Mouse (Mus musculus) brain, adult 2 months (tissue): ENCODE results near the gene Bco1.

Experiments
- DNase-seq: peaks from one replicate; pipeline ENCODE4 v3.0.0; 2011; ENCODE audit warnings: low read depth, low spot score

The Bco1 gene

DNA sequence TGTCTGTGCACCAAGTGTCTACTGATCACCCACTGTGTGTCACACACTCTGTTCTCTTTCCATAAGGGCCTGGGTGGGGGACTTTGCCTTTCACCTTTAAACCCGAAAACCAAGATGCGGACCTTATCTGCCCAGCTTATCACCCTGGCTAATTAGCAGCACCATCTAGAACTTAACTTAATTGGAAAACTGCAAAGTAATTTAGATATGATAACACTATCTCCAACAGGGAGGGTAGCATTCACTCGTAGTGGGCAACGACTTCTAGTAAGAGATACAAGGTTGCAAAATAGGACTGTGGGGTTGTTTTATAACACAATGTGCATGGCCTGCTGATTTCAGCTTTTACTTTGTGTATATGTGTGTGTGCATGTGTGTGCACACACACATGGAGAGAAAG is 5.9 kb upstream of the Bco1 start:
- no peak for DNase-seq

DNA sequence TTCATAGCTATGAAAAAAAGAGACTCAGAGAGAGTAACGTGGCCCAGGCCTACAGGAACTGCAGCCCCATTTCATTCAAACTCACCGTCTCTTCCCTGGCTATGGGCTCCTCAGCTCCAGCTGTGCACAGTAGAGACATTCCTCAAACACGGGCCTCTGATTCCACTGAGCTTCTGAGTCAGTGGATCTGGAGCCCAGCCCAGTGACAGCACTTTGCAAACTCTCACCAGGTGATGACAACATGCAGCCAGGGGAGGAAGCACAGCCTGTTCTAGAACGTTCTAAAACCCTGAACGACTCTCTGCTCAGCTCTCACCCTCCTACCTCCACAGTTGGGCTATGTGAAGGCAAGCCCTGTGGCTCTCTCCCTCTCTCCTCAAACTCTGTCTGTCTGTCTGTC is 1.6 kb upstream of the Bco1 start:
- DNase-seq = peak; percentile 86

DNA sequence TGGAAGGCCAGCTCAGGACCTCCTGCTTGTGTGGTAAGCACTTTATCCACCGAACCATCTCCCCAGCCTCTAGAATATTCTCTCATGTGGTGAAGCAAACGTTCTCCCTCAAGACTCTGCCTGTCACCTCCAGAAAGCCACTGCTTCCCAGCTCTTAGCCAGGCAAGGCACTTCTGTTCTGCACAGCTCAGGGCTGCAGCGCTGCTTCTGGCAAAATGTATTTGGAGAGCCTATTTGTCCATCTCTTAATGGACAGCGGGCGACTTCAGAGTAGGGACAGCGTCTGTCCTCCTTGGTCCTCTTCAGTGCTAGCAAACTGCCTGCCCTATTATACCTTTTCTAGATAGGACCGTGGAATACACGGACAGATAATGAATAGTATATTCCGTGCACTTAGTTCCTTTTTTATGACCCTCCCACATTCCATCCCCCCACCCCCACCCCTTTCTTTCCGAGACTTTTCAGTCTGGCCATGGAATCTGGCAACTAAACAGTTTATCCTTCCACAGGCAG is 1.5 kb downstream of the Bco1 start:
- DNase-seq = no peak

DNA sequence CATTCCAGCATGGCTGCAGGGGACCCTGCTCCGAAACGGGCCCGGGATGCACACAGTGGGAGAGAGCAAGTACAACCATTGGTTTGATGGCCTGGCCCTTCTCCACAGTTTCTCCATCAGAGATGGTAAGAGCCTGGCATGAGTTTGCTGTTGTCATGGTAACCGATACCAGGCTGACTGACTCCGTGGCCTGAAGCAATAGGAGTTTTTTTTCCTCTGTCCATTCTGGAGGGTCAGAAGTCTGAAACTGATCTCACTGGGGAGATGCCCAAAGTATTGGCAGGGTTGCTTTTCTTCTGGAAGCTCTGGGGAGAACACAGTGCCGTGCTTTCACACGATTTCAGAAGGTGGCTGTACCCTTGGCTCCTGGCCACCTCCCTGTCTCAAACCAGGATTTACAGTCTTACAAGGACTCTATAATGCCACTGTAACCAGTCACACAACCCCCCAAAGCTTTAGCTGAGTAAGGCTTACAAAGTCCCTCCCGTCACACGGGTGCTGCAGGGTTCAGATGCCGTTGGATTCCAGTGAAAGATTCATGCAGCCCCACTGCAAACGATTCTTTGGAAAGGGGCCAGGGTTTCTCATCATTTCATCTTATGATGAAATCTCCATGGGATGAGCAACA is 2.0 kb downstream of the Bco1 start:
- peak; percentile 79 for DNase-seq

DNA sequence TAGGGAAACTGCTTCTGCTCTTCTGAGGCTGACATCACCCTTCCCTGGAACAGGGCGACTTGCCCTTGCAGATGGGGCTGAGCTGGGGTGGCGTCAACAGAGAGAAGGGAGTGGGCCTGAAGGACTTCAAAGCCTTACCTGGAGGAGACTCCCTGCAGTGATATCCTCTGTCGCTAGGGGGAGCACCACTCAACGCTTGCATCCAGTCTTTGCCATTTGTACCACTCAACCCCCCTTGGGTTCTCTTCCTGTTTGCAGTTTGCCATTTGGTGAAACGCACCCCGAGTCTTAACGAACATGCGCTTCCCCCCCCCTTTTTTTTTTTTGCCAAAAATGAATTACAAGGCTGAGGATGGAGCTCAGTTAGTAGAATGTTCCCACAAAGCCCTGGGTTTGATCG is 11.9 kb downstream of the Bco1 start:
- peak; percentile 83 for DNase-seq

DNA sequence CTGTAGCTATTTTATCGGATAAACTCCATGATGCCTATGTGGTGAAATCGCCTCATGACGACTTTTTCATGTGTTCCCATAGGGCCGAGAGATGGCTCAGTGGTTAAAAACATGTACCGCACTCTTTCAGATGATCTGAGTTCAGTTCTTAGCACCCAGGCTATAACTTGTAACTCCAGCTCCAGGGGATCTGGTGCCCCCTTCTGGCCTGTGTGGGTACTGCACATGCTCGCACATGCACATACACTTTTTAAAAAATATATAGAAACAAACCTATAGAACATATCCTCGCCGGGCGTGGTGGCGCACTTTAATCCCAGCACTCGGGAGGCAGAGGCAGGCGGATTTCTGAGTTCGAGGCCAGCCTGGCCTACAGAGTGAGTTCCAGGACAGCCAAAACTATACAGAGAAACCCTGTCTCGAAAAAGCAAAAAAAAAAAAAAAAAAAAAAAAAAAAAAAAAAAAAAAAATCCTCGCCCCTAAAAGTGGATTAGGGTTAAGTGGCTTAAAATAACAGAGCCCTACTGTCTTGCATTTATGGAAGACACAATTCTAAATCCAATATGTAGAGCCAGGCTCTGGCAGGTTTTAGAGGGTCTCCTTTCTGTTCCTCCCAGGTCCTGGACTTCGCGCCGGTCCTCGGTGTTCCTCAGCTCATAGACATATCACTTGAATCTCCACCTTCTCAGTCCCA is 13.5 kb downstream of the Bco1 start:
- no peak for DNase-seq

DNA sequence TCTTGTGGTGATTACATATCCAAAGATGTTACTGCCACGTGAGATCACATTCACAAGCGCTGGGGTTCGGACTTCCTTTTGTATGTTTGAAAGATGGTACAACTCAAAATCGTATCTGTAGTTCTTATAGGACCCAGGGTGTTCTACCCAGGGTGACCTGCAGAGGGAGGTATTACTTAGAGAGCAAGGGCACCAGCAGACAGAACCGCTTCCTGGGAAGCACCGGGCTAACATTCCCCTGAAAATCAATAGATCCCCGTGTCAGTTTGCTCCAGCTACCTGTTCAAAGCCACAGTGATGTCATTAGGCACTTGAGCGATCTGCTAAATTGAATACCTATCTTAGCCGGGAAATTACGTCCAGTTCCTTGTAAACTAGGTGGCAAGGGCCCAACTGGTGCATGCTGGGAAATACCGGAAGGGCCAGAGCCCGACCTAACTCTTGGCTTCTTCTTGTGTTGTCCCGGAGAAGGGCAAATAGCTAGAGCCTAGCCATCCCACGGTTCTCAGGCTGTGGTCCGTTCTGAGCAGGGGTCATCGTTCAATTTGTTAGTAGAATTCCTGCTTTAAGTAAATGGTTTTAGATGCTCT is 14.2 kb downstream of the Bco1 start:
- DNase-seq = peak; percentile 63

DNA sequence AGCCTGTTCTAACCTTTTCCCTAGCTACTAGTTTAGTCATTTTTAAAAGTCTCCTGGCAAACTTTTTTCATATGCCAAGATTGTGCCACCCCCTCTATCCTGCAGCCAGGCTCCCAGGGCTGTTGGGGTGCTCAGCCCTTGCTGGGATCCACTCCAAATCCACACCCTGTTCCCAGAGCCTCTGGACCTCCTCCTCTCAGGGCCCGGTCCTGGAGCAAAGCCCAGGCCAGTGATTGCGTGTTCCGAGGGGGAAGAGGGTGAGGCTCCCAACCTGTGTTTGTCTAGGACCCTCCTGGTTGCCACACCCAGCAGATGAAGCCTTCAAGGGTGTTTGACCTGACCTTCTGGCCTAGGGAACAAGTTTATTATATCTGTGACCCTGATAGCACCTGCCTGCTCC is 16.0 kb downstream of the Bco1 start:
- DNase-seq = no peak

DNA sequence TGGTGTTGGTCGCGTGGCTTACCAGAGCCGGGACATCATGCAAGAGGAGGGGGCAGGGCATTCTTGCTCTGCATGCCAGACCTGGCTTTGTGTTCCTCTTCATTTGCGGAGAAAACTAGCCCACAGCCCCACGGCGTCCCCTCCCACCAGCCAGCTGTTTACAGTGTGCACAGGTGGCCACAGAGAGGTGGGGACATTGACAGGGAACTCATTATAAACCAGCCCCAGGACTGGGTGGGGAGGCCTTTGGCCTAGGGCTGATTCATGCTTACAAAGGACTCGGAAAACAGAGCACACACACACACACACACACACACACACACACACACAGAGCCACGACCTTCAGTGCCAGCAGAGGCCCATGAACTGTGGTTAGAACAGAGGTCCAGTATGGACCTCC is 16.6 kb downstream of the Bco1 start:
- no peak for DNase-seq

DNA sequence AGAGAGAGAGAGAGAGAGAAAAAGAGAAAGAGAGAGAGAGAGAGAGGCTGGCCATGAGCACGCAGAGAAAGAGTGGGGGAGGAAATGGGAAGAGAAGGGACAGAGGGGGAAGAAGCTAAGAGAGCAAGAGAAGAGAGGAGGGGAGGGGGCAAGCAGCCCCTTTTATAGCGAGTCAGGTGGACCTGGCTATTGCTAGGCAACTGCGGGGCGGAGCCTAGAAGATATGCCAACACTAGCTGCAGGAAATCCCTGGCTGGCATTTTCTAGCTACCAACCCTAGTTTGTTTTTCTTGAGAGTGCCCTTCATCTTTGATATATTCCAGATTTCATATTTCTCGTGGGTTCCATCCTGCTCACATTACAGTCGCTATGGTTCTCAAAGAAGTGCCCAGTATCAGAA is 19.4 kb downstream of the Bco1 start:
- DNase-seq = peak; percentile 24

DNA sequence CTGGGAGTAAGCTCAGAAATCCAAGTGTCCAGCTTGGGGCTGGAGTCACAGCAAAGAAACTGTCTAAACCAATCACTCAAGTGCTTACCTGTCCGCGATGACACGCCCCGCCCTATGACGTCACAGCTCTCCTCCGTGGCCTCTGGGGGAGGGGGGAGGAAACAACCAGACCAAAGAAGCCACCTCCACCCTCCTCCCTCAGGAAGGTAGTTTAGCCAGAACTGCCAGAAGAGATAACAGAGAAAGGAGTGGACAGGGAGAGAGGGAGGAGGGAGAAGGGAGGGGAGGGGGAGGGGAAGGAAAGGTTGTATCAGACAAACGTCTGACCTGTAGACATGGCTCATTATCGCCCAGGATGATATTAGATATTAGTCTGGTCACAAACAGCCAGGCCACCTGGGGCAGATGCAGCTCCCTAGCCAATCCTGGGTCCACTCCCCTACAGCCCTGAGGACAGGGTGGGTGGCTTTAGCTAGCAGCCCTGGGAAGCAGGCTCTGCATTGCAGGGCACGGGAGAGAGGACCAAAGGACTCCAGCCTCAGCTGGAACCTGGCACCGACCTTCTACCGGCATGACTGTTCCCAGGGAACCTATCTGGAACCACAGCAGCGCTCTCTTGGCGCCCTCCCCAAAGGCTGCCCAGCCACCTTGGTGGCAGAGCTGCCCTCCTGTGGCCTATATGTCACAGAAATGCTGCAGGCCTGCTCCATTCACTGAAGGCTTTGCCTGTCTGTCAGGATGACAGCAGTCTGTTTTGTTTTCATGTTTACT is 20.2 kb downstream of the Bco1 start:
- DNase-seq = peak; percentile 40

DNA sequence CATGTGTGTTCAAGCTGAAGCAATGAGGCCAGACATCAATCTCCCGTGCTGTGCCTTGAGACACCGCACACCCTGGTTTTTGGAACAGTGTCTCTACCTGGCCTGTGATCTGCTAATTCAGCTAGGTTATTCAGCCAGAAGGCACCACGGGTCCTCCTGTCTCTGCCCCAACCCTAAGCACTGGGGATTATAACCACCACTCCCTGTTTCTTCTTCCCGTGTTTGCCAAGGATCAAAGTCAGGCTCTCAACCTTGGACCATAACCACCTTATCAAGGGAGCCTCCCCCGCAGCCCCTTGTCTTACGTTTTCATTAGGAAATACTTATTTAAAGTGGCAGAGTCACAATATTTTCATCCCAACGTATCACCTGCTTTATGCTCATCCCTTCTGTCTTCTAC is 20.9 kb downstream of the Bco1 start:
- DNase-seq = no peak

DNA sequence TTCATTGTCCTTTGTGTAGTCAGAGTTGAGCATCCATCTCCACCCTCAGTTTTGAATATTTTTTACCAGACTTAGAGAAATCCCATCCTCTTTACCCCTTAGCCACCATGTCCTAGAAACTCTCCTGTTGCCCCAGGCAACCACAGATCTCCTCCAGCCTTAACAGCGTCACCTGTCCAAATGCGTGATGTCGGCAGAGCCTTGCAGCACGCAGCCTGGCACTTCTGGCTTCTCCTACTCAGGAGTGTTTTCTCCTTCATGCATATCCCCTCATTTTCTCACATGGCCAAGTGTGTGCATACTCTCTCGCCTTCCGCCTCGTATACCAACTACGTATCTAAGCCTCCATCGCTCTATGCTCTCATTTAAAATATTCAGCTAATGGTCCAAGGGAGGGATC is 22.8 kb downstream of the Bco1 start:
- peak; percentile 62 for DNase-seq

DNA sequence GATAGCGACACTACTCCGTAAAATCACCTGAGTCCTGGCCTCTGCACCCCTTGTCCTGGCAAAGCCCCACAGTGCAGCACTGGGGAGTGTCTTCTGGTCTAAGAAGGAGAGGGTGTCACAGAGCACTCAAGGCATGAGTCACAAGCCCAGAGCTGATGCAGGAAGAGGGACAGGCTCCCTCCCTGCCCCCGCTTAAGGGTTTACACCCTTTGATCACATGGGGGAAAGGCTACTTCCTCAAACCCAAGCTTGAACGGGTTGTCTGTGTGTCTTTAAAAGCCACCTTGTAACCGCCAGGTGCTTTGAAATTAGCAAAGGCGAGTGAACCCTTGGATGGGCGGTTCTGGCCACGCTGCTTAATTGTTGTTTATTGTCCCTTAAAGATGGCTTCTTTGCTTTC is 25.6 kb downstream of the Bco1 start:
- no peak for DNase-seq

DNA sequence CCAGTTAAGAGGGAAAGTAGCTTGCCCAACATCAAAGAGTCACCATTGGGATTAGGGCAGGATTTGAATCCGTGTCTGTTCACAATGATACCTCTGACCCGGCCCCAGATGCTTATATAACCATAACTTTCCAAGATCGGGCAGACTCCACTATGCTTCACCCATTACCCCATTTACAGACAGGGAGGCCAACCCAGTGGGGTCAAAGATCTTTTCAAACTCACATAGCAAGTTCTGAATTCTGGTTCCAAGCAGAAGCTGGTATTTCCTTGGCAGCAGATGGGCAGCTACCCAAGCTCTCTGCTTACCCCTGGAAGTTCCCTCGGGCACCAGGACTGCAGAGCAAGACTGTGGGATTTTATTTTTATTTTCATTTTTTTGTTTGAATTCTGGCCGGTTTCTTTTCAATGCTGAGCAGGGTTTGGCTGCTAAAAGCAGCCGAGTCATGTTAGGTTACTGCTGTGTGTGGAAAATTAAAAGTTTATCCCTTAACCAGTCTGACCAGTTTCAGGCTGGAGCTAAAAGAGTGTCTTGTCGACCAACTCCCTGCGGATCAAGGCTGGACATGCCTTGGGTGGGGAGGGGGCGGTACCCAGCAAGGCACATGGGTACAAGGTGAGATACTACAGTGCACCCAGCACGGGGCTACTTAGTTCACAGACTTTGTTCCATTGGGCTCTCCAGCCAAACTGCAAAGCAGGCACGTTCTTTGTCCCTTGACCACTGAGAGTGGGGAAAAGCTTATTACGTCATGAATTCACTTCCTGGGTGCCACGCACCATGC is 28.4 kb downstream of the Bco1 start:
- DNase-seq = no peak

DNA sequence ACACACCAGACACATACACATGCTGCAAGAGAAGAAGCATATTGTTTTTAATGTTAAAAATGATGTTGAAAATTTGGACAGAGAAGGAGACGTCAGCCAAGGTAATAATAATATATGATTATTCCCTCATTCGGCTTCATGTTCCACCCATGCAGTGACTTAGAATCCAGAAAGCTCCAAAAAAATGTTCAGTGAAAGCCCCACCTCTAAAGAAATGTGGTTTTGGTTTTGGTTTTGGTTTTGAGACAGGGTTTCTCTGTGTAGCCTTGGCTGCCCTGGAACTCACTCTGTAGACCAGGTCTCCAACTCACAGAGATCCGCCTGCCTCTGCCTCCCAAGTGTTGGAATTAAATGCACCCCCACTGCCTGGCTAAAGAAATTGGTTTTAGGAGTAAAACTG is 30.2 kb downstream of the Bco1 start:
- no peak for DNase-seq

DNA sequence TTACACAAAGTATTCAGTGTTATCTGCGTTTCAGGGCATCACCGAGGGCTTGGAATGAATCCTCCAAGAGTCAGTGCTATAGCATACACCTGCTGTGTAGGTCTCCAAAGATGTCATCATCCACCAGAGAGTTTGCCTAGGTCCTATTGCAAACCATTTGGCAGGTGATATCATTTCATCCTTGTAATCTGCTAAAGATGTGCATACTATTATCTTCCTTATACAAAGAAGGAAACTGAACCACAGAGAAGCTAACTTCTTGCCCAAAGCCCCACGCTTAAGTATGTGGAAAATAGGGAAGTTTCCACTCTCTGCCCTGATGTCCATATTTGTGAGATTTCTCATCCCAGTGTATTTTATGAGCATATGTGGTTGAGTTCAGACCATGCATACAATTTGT is 30.8 kb downstream of the Bco1 start:
- DNase-seq = no peak

DNA sequence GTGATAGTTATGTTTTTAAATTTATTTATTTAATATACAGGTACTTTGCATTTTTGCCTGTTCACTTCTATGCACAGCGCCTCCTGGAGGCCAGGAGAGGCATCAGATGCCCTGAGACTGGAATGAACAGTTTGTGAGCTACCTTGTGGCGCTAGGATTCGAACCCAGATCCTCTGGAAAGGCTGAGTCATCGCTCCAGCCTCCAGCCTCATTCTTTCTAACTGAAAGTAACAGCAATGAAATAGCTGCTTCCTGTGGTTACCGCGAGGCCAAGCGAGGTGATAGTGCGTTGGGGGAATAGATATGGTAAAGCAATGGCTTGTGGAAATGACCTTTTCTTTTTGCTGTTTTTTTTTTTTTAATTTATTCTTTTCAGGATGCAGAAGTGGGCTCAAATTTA is 31.4 kb downstream of the Bco1 start:
- no peak for DNase-seq

DNA sequence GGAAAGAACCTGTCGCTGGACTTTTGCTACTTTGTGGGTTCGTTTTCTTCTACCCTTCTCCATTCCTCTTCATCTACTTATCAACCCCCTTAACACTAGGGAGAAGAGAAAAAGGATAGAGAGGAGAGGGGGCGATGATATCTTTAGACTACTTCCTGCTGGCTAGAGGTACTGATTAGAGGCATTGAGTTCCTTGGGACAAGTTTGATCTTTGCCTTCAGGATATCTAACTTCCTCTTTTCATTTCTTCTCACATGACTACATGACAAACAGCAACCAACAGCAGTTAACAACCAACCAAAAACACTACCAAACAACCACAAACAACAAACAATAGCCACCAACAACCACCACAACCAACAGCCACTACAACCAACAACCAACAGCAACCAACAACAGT is 38.0 kb downstream of the Bco1 start:
- DNase-seq = no peak

DNA sequence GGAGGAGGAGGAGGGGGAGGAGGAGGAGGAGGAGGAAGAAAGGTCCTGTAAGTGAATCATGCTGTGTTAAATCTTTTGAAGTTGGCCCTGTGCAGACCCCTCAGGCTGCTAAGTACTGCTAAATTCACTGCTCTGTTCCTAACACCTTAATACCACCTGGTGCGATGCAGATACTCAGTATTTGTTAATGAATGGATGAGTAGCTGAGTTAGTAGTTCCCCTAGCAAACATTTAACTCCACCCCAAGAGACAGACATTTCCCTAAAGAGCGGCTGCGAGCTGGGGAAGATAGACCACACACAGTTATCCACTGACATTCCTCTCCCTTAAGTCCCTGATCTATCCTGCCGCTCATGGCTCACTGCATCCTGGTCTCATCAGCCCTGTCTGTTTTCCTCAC is 40.7 kb downstream of the Bco1 start:
- no peak for DNase-seq

DNA sequence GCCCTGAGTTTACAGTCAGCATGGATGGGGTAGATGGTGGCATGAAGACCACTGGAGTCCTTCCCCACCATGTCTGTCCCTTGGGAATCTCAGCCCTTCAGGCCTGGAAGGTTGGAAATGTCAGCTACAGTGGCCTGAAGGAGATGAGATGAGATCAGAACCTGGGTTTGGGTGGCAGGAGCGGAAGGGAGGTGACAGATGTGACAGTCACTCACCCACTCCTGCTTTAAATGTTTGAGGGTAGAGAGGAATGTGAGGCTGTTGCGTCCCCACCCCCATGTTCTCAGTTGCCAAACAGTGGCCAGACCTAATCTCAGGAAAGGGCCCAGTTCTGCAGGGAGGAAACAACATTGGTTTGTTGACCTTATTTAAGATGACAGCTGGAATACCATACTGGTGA is 41.1 kb downstream of the Bco1 start:
- no peak for DNase-seq

DNA sequence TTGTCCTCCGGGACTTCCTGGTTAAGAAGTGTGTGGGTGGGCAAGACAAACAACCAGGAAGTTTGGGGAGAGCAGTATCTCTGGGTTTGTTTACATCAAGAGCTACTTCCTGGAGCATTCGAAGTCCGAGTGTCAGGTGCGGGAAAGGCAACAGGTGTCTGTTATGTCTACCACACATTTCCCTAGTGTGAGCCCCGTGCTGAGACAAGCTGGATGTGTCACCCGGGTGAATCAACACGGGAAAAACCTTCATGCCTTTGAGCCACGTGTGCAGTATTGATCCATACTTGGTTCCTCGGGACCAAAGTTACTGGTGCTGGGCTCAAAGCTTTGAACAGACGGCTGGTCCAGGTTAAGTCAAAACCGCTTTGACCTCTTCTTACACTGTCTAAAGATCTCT is 41.7 kb downstream of the Bco1 start:
- DNase-seq = no peak
